Mouse (Mus musculus): ENCODE data around the gene Raver2. TPM values are rescaled to one million over a fixed set of nuclear protein-coding genes. Genes with fewer than 3 reads are reported as not detected.

The Raver2 gene
- polyA plus RNA-seq, 1 experiment from 2014 or later, result 3.9 TPM

GRCm38 (mm10) chr4:101157476-101157875 is 88.7 kb downstream of the Raver2 start:
- Histone ChIP-seq H3K4me2 (replicated peaks; ENCODE audit: low read depth) (no peak overlapping the region), H3K4me1 (replicated peaks; ENCODE audit: control insufficient read depth, insufficient read depth) (no peaks in the 10 kb centered on the region), H3K27me3 (ENCODE audit: control insufficient read depth, insufficient read depth, low read length) (no peaks in the 10 kb centered on the region), H3K27ac (replicated peaks) (no peak overlapping the region), H3K9ac (ENCODE audit: low read length) (no peak overlapping the region), H3K9me3 (ENCODE audit: control insufficient read depth, low read length) (no peaks in the 10 kb centered on the region), H3K36me3 (ENCODE audit: control insufficient read depth, insufficient read depth, low read length) (peaks cover 36% of the 10 kb centered on the region), H3K4me3 (ENCODE audit: low read depth, low read length) (no peak overlapping the region)
- WGBS, result 91% methylated on average over 5 of the region's 5 CpGs
- DNase-seq (ENCODE audit: low spot score) (no peak), ATAC-seq (ENCODE audit: low FRiP score, low TSS enrichment) (no peak)
- TF ChIP-seq CTCF (IDR thresholded peaks at IDR 0.05; ENCODE audit: low read depth) (no peak), EP300 (optimal IDR thresholded peaks at IDR 0.05) (no peak)

DNA sequence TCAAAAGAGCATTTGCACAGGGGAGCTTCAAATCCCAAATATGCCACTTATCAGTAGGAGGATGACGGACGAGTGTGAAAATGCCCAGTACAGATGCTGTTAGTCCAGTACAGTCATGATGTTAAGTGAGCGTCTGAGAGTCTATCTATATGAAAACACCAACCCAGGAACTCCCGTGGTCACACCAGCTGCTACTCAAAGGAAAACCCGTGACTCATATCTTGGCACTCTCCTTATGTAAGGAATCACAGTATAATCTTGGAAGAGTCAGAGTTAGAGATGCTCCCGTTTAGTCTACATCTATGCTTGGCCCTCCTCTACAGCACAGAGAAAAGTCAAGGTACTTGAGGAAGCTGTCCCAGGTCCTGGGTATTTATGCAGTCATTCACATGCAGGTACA is 89.5 kb downstream of the Raver2 start:
- H3K4me3 ChIP-seq (ENCODE audit: low read depth, low read length), result no peak overlapping the region
- ATAC-seq (ENCODE audit: low FRiP score, low TSS enrichment) (no peak), DNase-seq (ENCODE audit: low spot score) (no peak)
- H3K27ac ChIP-seq (replicated peaks), result no peak overlapping the region
- no peaks in the 10 kb centered on the region for H3K4me1 ChIP-seq (replicated peaks; ENCODE audit: control insufficient read depth, insufficient read depth)
- no peaks in the 10 kb centered on the region for H3K27me3 ChIP-seq (ENCODE audit: control insufficient read depth, insufficient read depth, low read length)
- TF ChIP-seq EP300 (optimal IDR thresholded peaks at IDR 0.05), result no peak
- no peak overlapping the region for H3K4me2 ChIP-seq (replicated peaks; ENCODE audit: low read depth)
- no peaks in the 10 kb centered on the region for H3K9me3 ChIP-seq (ENCODE audit: control insufficient read depth, low read length)
- H3K9ac ChIP-seq (ENCODE audit: low read length), result no peak overlapping the region
- peaks cover 37% of the 10 kb centered on the region for H3K36me3 ChIP-seq (ENCODE audit: control insufficient read depth, insufficient read depth, low read length)
- WGBS, result 59% methylated on average over 6 of the region's 6 CpGs

DNA sequence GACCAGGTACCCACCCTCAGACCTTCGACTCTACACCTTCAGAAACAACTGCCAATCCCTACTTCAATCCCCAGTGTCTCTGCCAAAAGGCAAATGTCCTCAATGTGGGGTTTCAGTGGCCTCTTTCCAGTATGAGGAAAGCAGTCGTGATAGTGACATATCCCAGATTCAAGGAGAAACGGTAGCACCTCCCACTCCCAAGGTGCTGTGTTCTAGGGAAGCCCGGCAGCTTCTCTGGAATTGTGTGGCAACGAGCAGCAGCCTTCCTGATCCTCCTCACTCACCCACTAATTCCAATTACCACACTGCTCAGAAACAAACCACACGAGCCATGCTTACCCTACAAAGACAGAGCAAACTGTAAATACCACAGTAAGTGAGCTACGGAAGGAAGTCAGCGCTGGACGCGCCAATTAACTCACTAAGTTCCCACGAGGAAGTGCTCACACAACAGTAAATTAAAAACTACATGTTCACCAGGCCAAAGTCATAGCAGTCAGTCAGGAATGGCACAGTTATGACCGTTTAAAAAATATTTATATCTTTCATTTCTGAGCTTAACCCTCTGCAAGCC is 90.5 kb downstream of the Raver2 start:
- 62% methylated on average over 12 of the region's 12 CpGs for WGBS

DNA sequence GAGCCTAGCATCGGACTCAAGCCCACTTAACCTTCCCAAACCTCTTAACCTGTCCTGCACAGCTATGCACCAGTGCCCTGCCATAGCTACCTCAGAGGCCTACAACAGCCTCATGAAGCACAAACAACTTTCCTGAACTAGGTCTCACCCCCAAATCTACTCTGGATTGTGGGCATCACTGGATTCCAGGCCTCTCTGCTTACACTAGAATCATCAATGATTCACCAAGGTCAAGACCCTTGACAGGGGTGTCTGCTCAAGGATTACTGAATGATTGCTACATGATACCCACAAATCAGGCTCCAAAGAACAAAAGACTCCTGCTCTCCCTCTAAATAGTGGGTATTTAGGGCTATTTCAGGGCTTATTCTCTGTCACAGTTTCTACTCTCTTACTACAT is 92.0 kb downstream of the Raver2 start:
- Histone ChIP-seq H3K9me3 (ENCODE audit: control insufficient read depth, low read length) (no peaks in the 10 kb centered on the region), H3K27ac (replicated peaks) (no peak overlapping the region), H3K4me1 (replicated peaks; ENCODE audit: control insufficient read depth, insufficient read depth) (no peaks in the 10 kb centered on the region), H3K27me3 (ENCODE audit: control insufficient read depth, insufficient read depth, low read length) (no peaks in the 10 kb centered on the region), H3K4me2 (replicated peaks; ENCODE audit: low read depth) (no peak overlapping the region), H3K4me3 (ENCODE audit: low read depth, low read length) (no peak overlapping the region), H3K9ac (ENCODE audit: low read length) (no peak overlapping the region), H3K36me3 (ENCODE audit: control insufficient read depth, insufficient read depth, low read length) (peaks cover 37% of the 10 kb centered on the region)
- no peak for TF ChIP-seq CTCF (IDR thresholded peaks at IDR 0.05; ENCODE audit: low read depth)
- TF ChIP-seq EP300 (optimal IDR thresholded peaks at IDR 0.05), result no peak
- ATAC-seq (ENCODE audit: low FRiP score, low TSS enrichment) (no peak), DNase-seq (ENCODE audit: low spot score) (no peak)
- WGBS, result 86% methylated on average over 1 of the region's 1 CpGs

More for the DNA sequence above, 90.5 kb downstream of the Raver2 start:
- ATAC-seq (ENCODE audit: low FRiP score, low TSS enrichment), result no peak
- TF ChIP-seq CTCF (IDR thresholded peaks at IDR 0.05; ENCODE audit: low read depth) (no peak), EP300 (optimal IDR thresholded peaks at IDR 0.05) (no peak)
- Histone ChIP-seq H3K9me3 (ENCODE audit: control insufficient read depth, low read length) (no peaks in the 10 kb centered on the region), H3K4me1 (replicated peaks; ENCODE audit: control insufficient read depth, insufficient read depth) (no peaks in the 10 kb centered on the region), H3K4me3 (ENCODE audit: low read depth, low read length) (no peak overlapping the region), H3K4me2 (replicated peaks; ENCODE audit: low read depth) (no peak overlapping the region), H3K9ac (ENCODE audit: low read length) (no peak overlapping the region), H3K36me3 (ENCODE audit: control insufficient read depth, insufficient read depth, low read length) (peaks cover 41% of the 10 kb centered on the region), H3K27ac (replicated peaks) (no peak overlapping the region), H3K27me3 (ENCODE audit: control insufficient read depth, insufficient read depth, low read length) (no peaks in the 10 kb centered on the region)
- DNase-seq (ENCODE audit: low spot score), result no peak

DNA sequence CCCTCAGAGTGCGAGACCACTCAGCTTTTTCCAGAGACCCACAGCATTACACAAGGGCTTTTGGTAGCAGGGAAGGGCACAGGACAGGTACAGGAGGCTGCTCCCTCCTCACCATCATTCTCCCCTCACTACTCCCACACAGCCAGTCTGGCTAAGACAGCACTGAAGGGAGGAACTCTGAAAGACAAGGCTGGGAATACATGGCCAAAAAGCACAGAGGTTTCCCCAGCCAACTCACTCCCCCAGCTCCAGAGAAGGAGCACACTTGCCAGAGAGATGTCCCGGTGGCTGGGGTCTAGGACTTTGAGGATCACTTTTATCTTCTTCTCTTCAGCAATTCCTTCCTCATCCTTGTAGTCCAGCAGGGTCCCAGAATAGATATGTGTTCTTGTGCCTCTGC is 95.4 kb downstream of the Raver2 start:
- ATAC-seq (ENCODE audit: low FRiP score, low TSS enrichment) (no peak), DNase-seq (ENCODE audit: low spot score) (no peak)
- 89% methylated on average over 2 of the region's 2 CpGs for WGBS
- H3K9me3 ChIP-seq (ENCODE audit: control insufficient read depth, low read length), result no peaks in the 10 kb centered on the region
- H3K4me1 ChIP-seq (replicated peaks; ENCODE audit: control insufficient read depth, insufficient read depth), result no peaks in the 10 kb centered on the region
- no peak overlapping the region for H3K9ac ChIP-seq (ENCODE audit: low read length)
- no peak for TF ChIP-seq EP300 (optimal IDR thresholded peaks at IDR 0.05)
- no peak for TF ChIP-seq CTCF (IDR thresholded peaks at IDR 0.05; ENCODE audit: low read depth)
- H3K27me3 ChIP-seq (ENCODE audit: control insufficient read depth, insufficient read depth, low read length), result no peaks in the 10 kb centered on the region
- no peak overlapping the region for H3K4me2 ChIP-seq (replicated peaks; ENCODE audit: low read depth)
- H3K27ac ChIP-seq (replicated peaks), result no peak overlapping the region
- peaks cover 33% of the 10 kb centered on the region for H3K36me3 ChIP-seq (ENCODE audit: control insufficient read depth, insufficient read depth, low read length)
- H3K4me3 ChIP-seq (ENCODE audit: low read depth, low read length), result no peak overlapping the region

GRCm38 (mm10) chr4:101164673-101165072 is 95.9 kb downstream of the Raver2 start:
- Histone ChIP-seq H3K4me3 (ENCODE audit: low read depth, low read length) (no peak overlapping the region), H3K4me1 (replicated peaks; ENCODE audit: control insufficient read depth, insufficient read depth) (no peaks in the 10 kb centered on the region), H3K9me3 (ENCODE audit: control insufficient read depth, low read length) (no peaks in the 10 kb centered on the region), H3K9ac (ENCODE audit: low read length) (no peak overlapping the region), H3K27me3 (ENCODE audit: control insufficient read depth, insufficient read depth, low read length) (no peaks in the 10 kb centered on the region), H3K4me2 (replicated peaks; ENCODE audit: low read depth) (no peak overlapping the region), H3K36me3 (ENCODE audit: control insufficient read depth, insufficient read depth, low read length) (peaks cover 30% of the 10 kb centered on the region), H3K27ac (replicated peaks) (no peak overlapping the region)
- no peak for ATAC-seq (ENCODE audit: low FRiP score, low TSS enrichment)
- TF ChIP-seq CTCF (IDR thresholded peaks at IDR 0.05; ENCODE audit: low read depth) (no peak), EP300 (optimal IDR thresholded peaks at IDR 0.05) (no peak)
- DNase-seq (ENCODE audit: low spot score), result no peak
- WGBS, result 70% methylated on average over 2 of the region's 2 CpGs

All from stomach, postnatal 0 days (tissue).